Mouse (Mus musculus): ENCODE measurements around the gene Mosmo. TPM values are rescaled to one million over a fixed set of nuclear protein-coding genes. Genes with fewer than 3 reads are reported as not detected.

The Mosmo gene
- total RNA-seq (2021), result 10 to 100 TPM; 19.9 to 22.6 TPM
- long read RNA-seq, experiment 1, full-length matches to known transcripts, result 13 of 15 reads
- long read RNA-seq, experiment 1, partial matches to known transcripts, result 2 of 15 reads
- long read RNA-seq, experiment 1, other reads (novel, unspliced or antisense), result 0 of 15 reads
- long read RNA-seq, experiment 2, full-length matches to known transcripts, result 5 of 10 reads
- long read RNA-seq, experiment 2, partial matches to known transcripts, result 2 of 10 reads
- long read RNA-seq, experiment 2, other reads (novel, unspliced or antisense), result 3 of 10 reads

- peak; percentile 49 for DNase-seq (ENCODE audit: low spot score)
Observed at GRCm38 (mm10) chr7:120677001-120677643, at the start of gene Mosmo. Mosmo (plus strand) TSS chr7:120677618.

DNA sequence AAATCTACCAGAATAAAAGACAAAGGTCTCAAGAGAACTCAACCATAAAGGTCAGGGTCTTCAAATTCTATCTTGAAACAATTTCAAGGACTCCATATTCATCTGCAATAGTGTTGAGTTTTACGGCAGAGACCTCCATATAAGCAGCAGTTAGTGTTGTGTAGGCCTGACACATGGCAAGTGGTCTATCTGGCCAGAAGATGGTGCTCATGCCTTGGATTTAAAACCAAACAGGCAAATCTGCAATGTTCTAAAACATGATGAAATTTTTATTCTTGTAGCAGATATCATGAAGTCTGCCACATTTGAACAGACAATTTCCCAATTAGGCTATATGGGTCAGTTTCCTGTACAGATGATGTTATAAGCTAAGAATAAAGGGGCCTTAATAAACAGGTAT is 44.9 kb upstream of the Mosmo start:
- DNase-seq (ENCODE audit: low spot score), result no peak

GRCm38 (mm10) chr7:120634301-120634700 is 43.1 kb upstream of the Mosmo start:
- DNase-seq (ENCODE audit: low spot score), result no peak

DNA sequence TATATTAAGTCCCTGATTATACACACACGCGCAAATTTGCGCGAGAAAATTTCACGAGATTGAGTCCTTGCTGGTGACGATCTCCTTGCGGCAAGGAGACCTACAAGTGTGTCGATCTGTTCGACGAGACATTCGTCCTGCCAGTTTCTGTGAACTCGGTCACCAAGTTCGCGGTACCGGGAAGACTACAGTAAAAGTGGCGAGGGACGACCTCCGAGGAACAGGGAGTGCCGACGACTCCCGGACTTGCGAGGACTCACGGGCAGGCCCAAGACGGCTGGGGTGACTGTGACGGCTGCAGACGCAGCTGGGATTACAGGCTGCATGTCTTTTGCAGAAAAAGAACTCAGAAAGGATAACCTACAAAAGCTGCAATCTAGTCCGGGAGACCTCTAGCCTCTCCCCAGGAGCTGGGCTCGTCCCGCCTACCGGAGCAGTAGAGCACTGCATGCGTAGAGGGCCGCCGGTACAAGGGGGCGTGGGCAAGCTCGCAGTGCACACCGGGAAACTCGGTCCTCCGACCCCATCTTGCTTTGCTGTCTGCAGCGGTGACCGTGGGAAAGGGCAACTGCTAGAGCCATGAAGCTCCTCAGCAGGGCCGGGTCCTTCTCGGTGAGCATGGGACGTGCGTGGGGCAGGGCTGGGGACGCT is 42.6 kb upstream of the Mosmo start, which contains the start of gene Uqcrc2:
TSS of gene Uqcrc2 (plus strand) at position 466 of the 651 bp plus-strand sequence.
- peak; percentile 85 for DNase-seq (ENCODE audit: low spot score)

GRCm38 (mm10) chr7:120635362-120635781 is 42.0 kb upstream of the Mosmo start:
- DNase-seq (ENCODE audit: low spot score), result no peak

GRCm38 (mm10) chr7:120635821-120636220 is 41.6 kb upstream of the Mosmo start:
- no peak for DNase-seq (ENCODE audit: low spot score)

- DNase-seq (ENCODE audit: low spot score), result no peak
Observed at GRCm38 (mm10) chr7:120643217-120643616, 34.2 kb upstream of the Mosmo start.

DNA sequence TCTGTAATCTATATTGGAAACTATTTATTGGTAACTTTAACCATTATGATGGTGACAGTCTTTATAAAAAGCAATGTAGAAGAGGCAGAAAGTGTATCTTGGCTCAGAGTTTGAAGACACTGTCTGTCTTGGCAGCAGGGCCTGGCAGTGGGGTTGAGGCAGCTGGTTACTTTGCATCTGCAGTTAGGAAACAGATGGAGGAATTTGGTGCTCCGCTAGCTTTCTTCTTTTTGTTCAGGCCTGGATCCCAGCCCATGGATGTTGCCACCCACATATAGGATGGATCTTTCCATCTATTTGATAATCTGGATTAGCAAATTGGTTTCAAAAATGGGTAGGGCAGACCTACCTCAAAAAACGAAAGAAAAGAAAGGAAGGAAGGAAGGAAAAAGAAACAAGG is 29.6 kb upstream of the Mosmo start:
- no peak for DNase-seq (ENCODE audit: low spot score)

- DNase-seq (ENCODE audit: low spot score), result no peak
Observed at GRCm38 (mm10) chr7:120662079-120662478, 15.3 kb upstream of the Mosmo start.

- peak; percentile 70 for DNase-seq (ENCODE audit: low spot score)
Observed at GRCm38 (mm10) chr7:120670153-120670875, 7.1 kb upstream of the Mosmo start, which contains the start of gene Pdzd9. Pdzd9 (minus strand) TSS chr7:120670343.

DNA sequence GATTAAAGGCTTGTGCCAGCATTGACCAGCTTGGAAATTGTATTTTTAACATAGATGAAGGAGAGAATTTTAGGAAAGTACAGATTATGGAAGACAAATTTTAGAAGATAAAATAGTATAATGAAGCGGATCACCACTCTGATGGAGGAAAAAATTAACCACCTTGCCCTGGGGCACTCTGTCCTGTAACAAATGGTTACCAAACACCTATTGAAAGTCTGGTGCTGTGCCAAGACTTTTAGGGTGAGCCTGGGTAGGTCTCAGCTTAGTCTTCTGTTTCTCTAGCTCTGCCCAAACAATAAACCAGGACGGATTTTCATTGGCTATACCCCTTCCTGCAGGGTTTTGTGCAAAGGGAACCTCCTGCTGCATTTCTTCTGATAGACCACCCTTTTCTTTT is 6.1 kb upstream of the Mosmo start:
- DNase-seq (ENCODE audit: low spot score), result no peak

GRCm38 (mm10) chr7:120677764-120678531 is 530 bp downstream of the Mosmo start:
- peak; percentile 38 for DNase-seq (ENCODE audit: low spot score)

- no peak for DNase-seq (ENCODE audit: low spot score)
Observed at GRCm38 (mm10) chr7:120679023-120679422, 1.6 kb downstream of the Mosmo start.

- no peak for DNase-seq (ENCODE audit: low spot score)
Observed at GRCm38 (mm10) chr7:120682002-120682401, 4.6 kb downstream of the Mosmo start.

DNA sequence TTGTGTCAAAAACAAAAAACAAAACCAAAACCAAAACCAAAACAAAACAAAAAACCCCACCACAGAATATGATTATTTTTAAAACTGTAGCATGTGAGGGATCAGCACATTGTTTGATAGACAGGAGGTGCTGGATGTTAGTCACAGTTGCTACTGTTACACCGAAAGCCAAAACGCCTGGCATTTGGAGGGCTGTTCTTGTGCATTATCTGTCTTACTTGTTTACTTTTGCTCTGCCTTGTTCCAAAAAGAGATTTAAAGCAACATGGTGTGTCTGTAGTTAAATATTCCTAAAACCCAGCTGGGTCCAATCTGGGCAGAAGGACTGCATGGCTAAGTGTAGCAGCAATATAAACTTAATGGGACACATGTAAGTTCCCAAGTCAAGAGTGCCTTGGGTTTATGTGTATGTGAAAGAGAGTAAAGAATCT is 7.3 kb downstream of the Mosmo start:
- no peak for DNase-seq (ENCODE audit: low spot score)

DNA sequence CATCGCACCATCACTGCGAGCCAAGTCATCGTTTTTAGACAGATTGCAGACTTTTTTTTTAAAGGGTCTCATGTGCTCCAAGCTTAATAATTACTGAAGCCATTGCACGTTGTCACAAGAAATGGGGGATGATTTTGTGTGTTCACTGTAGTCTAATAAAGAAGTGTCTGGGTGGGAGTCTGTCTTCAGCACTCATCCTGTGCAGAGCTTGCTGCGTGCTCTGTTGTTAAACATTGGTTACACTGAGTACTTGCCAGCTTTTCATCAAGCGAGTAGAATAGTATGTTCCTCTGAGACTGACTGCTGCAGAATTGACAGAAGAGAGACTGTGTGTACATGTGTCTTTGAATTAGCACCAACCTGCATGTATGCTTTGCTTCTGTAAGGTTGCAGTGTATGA is 7.8 kb downstream of the Mosmo start:
- DNase-seq (ENCODE audit: low spot score), result no peak

- DNase-seq (ENCODE audit: low spot score), result no peak
Observed at GRCm38 (mm10) chr7:120690634-120691033, 13.2 kb downstream of the Mosmo start.

DNA sequence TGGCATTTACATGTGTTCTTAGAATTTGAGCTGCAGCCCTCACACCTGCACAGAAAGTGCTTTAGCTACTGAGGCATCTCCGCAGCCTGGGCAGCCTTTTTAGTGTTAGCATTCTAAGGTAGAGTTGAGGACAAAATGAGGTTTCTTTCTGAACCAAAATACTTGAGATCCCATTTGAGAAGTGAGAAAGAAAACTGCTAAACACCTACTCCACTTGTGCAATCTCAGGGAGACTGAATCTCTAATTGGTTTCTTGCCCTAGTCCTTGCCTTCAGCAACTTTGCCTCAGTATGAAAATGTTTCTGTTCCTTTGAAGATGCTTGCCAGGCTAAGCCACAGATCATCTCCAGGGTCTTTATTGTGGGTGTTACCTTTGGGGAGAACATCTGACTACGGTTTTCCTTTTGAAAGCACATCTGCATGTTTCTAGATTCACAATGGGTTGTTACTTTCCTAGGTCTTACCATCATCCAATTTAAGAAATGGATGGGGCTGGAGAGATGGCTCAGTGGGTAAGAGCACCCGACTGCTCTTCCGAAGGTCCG is 16.5 kb downstream of the Mosmo start:
- no peak for DNase-seq (ENCODE audit: low spot score)

GRCm38 (mm10) chr7:120695196-120695595 is 17.8 kb downstream of the Mosmo start:
- no peak for DNase-seq (ENCODE audit: low spot score)

DNA sequence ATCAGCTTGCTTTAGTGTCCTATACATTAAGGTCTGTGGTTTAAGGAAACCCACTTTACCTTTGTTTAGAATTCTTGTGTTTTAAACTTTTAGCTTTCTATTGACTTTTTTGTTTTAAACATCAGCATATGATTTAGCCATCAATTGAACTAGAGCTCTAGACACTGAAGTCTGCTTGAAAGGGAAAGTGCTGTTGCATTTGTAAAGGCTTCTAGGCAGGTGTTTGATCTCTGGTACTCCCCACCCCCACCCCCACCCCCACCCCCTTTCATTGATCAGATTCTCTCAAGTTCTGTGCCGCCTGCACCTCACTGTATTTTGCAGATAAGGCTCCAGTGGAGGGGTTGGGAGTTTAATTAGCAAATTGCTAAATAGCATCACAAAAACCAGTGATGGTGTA is 18.2 kb downstream of the Mosmo start:
- DNase-seq (ENCODE audit: low spot score), result no peak

- DNase-seq (ENCODE audit: low spot score), result no peak
Observed at GRCm38 (mm10) chr7:120696331-120696730, 18.9 kb downstream of the Mosmo start.

All from gastrocnemius, adult 18-20 months (tissue).